Mouse (Mus musculus): ENCODE measurements at regions not wholly inside any gene's neighbourhood (a gene's known extent, or its start where the extent isn't known, plus 50 kb on each side); places are given as distances from the start of the nearest gene placed in this dataset.
A peak's percentile ranks its signal among the peaks of the same experiment; 100 is the strongest.

GRCm38 (mm10) chr10:53429539-53430344 is 50.0 kb upstream of the Cep85l start:
- Histone ChIP-seq H3K4me3 (replicated peaks) (no peak overlapping the region), H3K4me1 (peaks cover 8% of the 10 kb centered on the region; the same call in 1 of the 2 replicates), H3K9ac (no peak overlapping the region), H3K27ac (no peak overlapping the region), H3K9me3 (no peaks in the 10 kb centered on the region), H3K36me3 (replicated peaks) (no peaks in the 10 kb centered on the region), H3K27me3 (0 out of 2 replicates have a peak, but pooled peaks cover 3% of the 10 kb centered on the region), H3K4me2 (no peak overlapping the region)
- 28% methylated on average over 7 of the region's 7 CpGs for WGBS
- peak; percentile 88; the same call in 1 of the 2 replicates for ATAC-seq (ENCODE audit: low FRiP score)

Data from forebrain, embryonic 12.5 days (tissue).